Comparison of ENCODE assay signal across 14 mouse cellular contexts in genomic region chr3:146946641-146947040, GRCm38 (mm10).
A peak's percentile ranks its signal among the peaks of the same experiment; 100 is the strongest.
DNase-seq lines count a peak whose midpoint lies in the region; ATAC-seq lines count a peak whose summit lies in the region.
"Had no signal": no experiment of that assay in that cellular context is flagged by ENCODE, and none has a peak within 500 bp of the region (broad histone marks: within the 10 kb centered on the region; RNA-seq: fewer than 3 reads in every experiment).

No protein-coding gene starts in this region.

- peak; percentile 54; the same call in 1 of the 2 replicates for ATAC-seq in forebrain, embryonic 13.5 days
- peak; percentile 57; the same call in 1 of the 2 replicates for ATAC-seq in midbrain, embryonic 11.5 days (ENCODE audit: low FRiP score)
- peak; percentile 42; the same call in 1 of the 2 replicates for ATAC-seq in neural tube, embryonic 14.5 days (ENCODE audit: low read depth)
- ATAC-seq in neural tube, embryonic 15.5 days (ENCODE audit: low FRiP score): no peak

- WGBS in forebrain, embryonic 13.5 days: 86% methylated on average over 8 of the region's 8 CpGs
- WGBS in forebrain, embryonic 10.5 days: 85% methylated on average over 8 of the region's 8 CpGs
- 83% methylated on average over 8 of the region's 8 CpGs for WGBS in midbrain, embryonic 11.5 days
- 85% methylated on average over 8 of the region's 8 CpGs for WGBS in midbrain, embryonic 10.5 days
- 80% methylated on average over 8 of the region's 8 CpGs for WGBS in neural tube, embryonic 14.5 days
- WGBS in neural tube, embryonic 15.5 days: 85% methylated on average over 8 of the region's 8 CpGs

- no peak overlapping the region for H3K27ac ChIP-seq in forebrain, embryonic 13.5 days
- H3K27ac ChIP-seq in forebrain, embryonic 10.5 days: no peak overlapping the region
- no peak overlapping the region for H3K27ac ChIP-seq in midbrain, embryonic 11.5 days (ENCODE audit: low read depth, low read length)
- H3K27ac ChIP-seq in midbrain, embryonic 10.5 days (replicated peaks): no peak overlapping the region
- no peak overlapping the region for H3K27ac ChIP-seq in neural tube, embryonic 14.5 days (ENCODE audit: low read depth, low read length)
- no peak overlapping the region for H3K27ac ChIP-seq in neural tube, embryonic 15.5 days (replicated peaks)
- H3K27ac ChIP-seq: hindbrain, embryonic 15.5 days had no signal

- H3K4me1 ChIP-seq in forebrain, embryonic 13.5 days: no peaks in the 10 kb centered on the region
- H3K4me1 ChIP-seq in forebrain, embryonic 10.5 days: no peaks in the 10 kb centered on the region
- no peaks in the 10 kb centered on the region for H3K4me1 ChIP-seq in midbrain, embryonic 11.5 days (ENCODE audit: control insufficient read depth, insufficient read depth, low read length)
- H3K4me1 ChIP-seq in midbrain, embryonic 10.5 days: peaks cover 5% of the 10 kb centered on the region; the same call in 1 of the 2 replicates
- H3K4me1 ChIP-seq in neural tube, embryonic 14.5 days (ENCODE audit: control insufficient read depth, insufficient read depth, low read length): no peaks in the 10 kb centered on the region
- no peaks in the 10 kb centered on the region for H3K4me1 ChIP-seq in neural tube, embryonic 15.5 days
- H3K4me1 ChIP-seq: embryonic facial prominence, embryonic 10.5 days; forebrain, embryonic 15.5 days; heart, embryonic 12.5 days; hindbrain, embryonic 15.5 days had no signal

- no peak overlapping the region for H3K9ac ChIP-seq in forebrain, embryonic 13.5 days
- no peak overlapping the region for H3K9ac ChIP-seq in midbrain, embryonic 11.5 days (ENCODE audit: low read length)
- H3K9ac ChIP-seq in neural tube, embryonic 14.5 days (replicated peaks; ENCODE audit: low read depth, low read length): no peak overlapping the region
- H3K9ac ChIP-seq in neural tube, embryonic 15.5 days (replicated peaks): no peak overlapping the region

- no peak for DNase-seq in forebrain, embryonic 10.5 days (ENCODE audit: extremely low spot score, low spot score)
- no peak for DNase-seq in midbrain, embryonic 11.5 days (ENCODE audit: low spot score, missing footprints)
- no peak for DNase-seq in midbrain, embryonic 10.5 days (ENCODE audit: low spot score)
- no peak for DNase-seq in layer of hippocampus, postnatal 25 days (ENCODE audit: extremely low spot score in 1 of 2, low spot score in 1 of 2)
- DNase-seq: adrenal gland, adult 8-10 months; adrenal gland, postnatal 36 days; gastrocnemius, postnatal 14 days had no signal

- no peaks in the 10 kb centered on the region for H3K9me3 ChIP-seq in forebrain, embryonic 13.5 days (replicated peaks)
- H3K9me3 ChIP-seq in forebrain, embryonic 10.5 days: no peaks in the 10 kb centered on the region
- no peaks in the 10 kb centered on the region for H3K9me3 ChIP-seq in midbrain, embryonic 11.5 days (ENCODE audit: control insufficient read depth, low read length)
- H3K9me3 ChIP-seq in midbrain, embryonic 10.5 days (replicated peaks): no peaks in the 10 kb centered on the region
- no peaks in the 10 kb centered on the region for H3K9me3 ChIP-seq in neural tube, embryonic 14.5 days (ENCODE audit: control insufficient read depth, low read length)
- H3K9me3 ChIP-seq in neural tube, embryonic 15.5 days (replicated peaks): no peaks in the 10 kb centered on the region
- H3K9me3 ChIP-seq: embryonic facial prominence, embryonic 10.5 days; forebrain, embryonic 15.5 days; heart, embryonic 12.5 days; hindbrain, embryonic 15.5 days had no signal

- H3K4me3 ChIP-seq in forebrain, embryonic 13.5 days: no peak overlapping the region
- no peak overlapping the region for H3K4me3 ChIP-seq in forebrain, embryonic 10.5 days
- H3K4me3 ChIP-seq in midbrain, embryonic 11.5 days (ENCODE audit: low read depth, low read length): no peak overlapping the region
- no peak overlapping the region for H3K4me3 ChIP-seq in midbrain, embryonic 10.5 days
- no peak overlapping the region for H3K4me3 ChIP-seq in neural tube, embryonic 14.5 days (ENCODE audit: low read depth, low read length)
- no peak overlapping the region for H3K4me3 ChIP-seq in neural tube, embryonic 15.5 days (replicated peaks)

- no peaks in the 10 kb centered on the region for H3K36me3 ChIP-seq in forebrain, embryonic 13.5 days (ENCODE audit: poor library complexity, severe bottlenecking)
- H3K36me3 ChIP-seq in forebrain, embryonic 10.5 days (replicated peaks): no peaks in the 10 kb centered on the region
- no peaks in the 10 kb centered on the region for H3K36me3 ChIP-seq in midbrain, embryonic 11.5 days (ENCODE audit: control insufficient read depth, insufficient read depth, low read length)
- H3K36me3 ChIP-seq in midbrain, embryonic 10.5 days: no peaks in the 10 kb centered on the region
- H3K36me3 ChIP-seq in neural tube, embryonic 14.5 days (ENCODE audit: control insufficient read depth, insufficient read depth, low read length): no peaks in the 10 kb centered on the region
- H3K36me3 ChIP-seq in neural tube, embryonic 15.5 days: peaks cover 5% of the 10 kb centered on the region; the same call in 1 of the 2 replicates
- H3K36me3 ChIP-seq: embryonic facial prominence, embryonic 10.5 days; forebrain, embryonic 15.5 days; heart, embryonic 12.5 days had no signal

- H3K27me3 ChIP-seq in forebrain, embryonic 13.5 days: no peaks in the 10 kb centered on the region
- no peaks in the 10 kb centered on the region for H3K27me3 ChIP-seq in forebrain, embryonic 10.5 days (ENCODE audit: poor library complexity, severe bottlenecking)
- no peaks in the 10 kb centered on the region for H3K27me3 ChIP-seq in midbrain, embryonic 11.5 days (ENCODE audit: control insufficient read depth, insufficient read depth, low read length)
- H3K27me3 ChIP-seq in midbrain, embryonic 10.5 days (ENCODE audit: low read depth, poor library complexity, severe bottlenecking): no peaks in the 10 kb centered on the region
- H3K27me3 ChIP-seq in neural tube, embryonic 14.5 days (ENCODE audit: control insufficient read depth, insufficient read depth, low read length): no peaks in the 10 kb centered on the region
- no peaks in the 10 kb centered on the region for H3K27me3 ChIP-seq in neural tube, embryonic 15.5 days (replicated peaks)
- H3K27me3 ChIP-seq: forebrain, embryonic 15.5 days; heart, embryonic 12.5 days; hindbrain, embryonic 15.5 days had no signal

- H3K4me2 ChIP-seq in forebrain, embryonic 13.5 days: no peak overlapping the region
- H3K4me2 ChIP-seq in midbrain, embryonic 11.5 days: no peak overlapping the region
- H3K4me2 ChIP-seq in neural tube, embryonic 14.5 days (ENCODE audit: low read depth, low read length): no peak overlapping the region
- H3K4me2 ChIP-seq in neural tube, embryonic 15.5 days: no peak overlapping the region
